Mouse (Mus musculus): Measurements from ENCODE around the gene Fam169b. TPM values are rescaled to one million over a fixed set of nuclear protein-coding genes. Genes with fewer than 3 reads are reported as not detected.

Gene Fam169b
- polyA plus RNA-seq (2012; rRNA removed) = 1.5 and 1.8 TPM in 2 replicates

- no peak for DNase-seq (ENCODE audit: low read depth)
Measured at GRCm38 (mm10) chr7:68273515-68273914, at the start of gene Fam169b. Fam169b (plus strand) TSS chr7:68273839.

GRCm38 (mm10) chr7:68224006-68224405, 49.6 kb upstream of the Fam169b start:
- no peak for DNase-seq (ENCODE audit: low read depth)

GRCm38 (mm10) chr7:68225427-68226054, 48.1 kb upstream of the Fam169b start:
- DNase-seq (ENCODE audit: low read depth) = no peak

DNA sequence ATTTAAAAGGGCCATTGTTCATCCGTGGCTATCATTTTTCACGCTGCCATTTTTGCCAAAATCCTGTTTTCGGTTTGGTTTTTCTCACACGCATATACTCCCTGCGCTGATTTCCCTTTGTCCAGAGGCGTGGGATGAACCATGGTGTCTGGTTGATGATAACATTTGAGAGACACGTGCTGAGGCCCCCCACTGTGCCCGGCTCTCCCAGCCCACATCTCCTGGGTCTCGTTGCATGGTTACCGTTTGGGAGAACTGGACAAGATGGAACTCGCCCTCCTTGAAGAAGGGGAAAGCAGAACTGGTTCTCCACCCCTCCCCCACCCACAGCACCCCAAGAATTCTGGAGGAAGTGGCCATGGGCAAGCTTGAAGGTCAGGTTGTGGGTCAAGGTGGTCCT, 46.6 kb upstream of the Fam169b start:
- DNase-seq (ENCODE audit: low read depth) = no peak

DNA sequence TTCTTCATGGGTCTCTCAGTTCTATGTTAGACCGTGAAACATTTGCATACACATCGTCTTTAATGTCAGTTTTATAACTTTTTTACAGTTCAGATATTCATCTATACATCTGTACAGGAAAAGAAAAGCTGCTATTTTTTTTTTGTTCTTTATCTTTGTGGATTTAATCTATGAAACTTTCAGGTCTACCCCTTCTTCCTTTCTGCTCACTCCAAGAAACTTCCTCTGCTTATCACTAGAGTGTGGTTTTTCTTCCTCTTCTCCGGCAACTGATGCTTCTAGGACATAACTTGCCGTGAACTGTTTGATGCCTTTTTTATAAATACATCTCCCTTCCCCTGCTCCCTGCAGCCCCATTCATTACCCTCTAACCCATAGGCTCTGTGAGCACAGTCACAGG, 46.0 kb upstream of the Fam169b start:
- no peak for DNase-seq (ENCODE audit: low read depth)

GRCm38 (mm10) chr7:68228491-68228890, 45.1 kb upstream of the Fam169b start:
- DNase-seq (ENCODE audit: low read depth) = no peak

DNA sequence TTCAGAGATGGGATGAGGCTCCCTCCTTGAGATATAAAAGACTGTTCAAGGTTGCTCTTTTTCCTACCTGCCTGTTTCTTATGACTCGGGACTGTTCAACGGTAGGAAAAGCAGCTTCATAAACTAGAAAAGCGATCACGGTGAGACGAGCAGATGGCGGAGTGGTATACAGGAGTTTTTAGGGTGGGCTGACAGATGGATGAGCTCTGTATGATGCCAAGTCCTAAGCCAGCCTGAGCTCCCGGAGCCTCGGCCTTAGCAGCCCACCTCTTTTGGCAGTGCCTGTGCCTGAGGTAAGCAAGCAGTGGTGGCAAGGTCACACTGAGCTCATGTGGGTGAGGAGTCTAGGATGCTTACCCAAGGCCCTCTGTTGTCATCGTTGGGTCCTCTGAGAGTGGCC, 42.8 kb upstream of the Fam169b start:
- DNase-seq (ENCODE audit: low read depth) = no peak

DNA sequence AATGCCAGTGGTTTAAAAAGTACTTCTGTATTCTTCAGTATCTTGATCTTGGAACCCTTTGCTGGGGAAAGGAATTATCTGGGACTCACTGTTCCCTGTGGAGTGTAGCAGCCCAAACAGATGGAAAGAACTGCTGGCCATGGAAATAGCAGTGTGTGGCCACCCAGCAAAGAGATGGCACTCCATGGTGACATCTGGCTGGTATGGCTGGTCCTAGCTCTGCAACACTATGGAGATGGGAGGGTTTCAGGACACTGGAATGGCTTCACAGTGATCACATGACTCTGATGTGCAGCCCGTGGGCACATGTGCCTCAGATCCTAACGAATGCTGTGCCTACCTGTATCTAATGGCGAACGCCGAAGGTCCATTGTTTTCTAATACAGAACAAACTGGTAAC, 41.1 kb upstream of the Fam169b start:
- DNase-seq (ENCODE audit: low read depth) = no peak

DNA sequence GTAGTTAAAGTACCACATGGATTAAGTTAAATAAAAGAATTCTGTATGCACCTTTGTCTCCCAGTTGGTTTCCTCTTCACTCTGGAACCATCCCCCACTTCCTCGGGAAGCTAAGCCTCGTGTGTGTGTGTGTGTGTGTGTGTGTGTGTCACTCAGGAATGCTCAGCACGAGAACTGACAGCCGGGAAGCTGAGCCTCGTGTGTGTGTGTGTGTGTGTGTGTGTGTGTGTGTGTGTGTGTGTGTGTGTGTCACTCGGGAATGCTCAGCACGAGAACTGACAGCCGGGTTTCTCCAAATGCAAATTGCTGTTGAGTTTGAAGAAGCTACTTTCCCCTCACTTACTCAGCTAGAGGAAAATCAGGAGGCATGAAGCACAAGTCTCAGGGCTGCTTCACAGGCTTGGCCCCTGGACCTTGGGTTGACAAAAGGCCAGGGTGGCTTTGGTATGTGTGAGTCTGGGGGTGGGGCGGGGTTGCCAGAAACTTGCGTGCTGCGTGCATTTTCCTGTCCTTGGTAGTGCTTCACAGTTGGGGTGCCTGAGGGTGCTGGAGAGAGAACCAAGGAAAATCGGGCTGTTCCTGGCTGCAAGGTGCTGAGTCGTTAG, 39.9 kb upstream of the Fam169b start:
- DNase-seq (ENCODE audit: low read depth) = no peak

GRCm38 (mm10) chr7:68236817-68237216, 36.8 kb upstream of the Fam169b start:
- DNase-seq (ENCODE audit: low read depth) = no peak

DNA sequence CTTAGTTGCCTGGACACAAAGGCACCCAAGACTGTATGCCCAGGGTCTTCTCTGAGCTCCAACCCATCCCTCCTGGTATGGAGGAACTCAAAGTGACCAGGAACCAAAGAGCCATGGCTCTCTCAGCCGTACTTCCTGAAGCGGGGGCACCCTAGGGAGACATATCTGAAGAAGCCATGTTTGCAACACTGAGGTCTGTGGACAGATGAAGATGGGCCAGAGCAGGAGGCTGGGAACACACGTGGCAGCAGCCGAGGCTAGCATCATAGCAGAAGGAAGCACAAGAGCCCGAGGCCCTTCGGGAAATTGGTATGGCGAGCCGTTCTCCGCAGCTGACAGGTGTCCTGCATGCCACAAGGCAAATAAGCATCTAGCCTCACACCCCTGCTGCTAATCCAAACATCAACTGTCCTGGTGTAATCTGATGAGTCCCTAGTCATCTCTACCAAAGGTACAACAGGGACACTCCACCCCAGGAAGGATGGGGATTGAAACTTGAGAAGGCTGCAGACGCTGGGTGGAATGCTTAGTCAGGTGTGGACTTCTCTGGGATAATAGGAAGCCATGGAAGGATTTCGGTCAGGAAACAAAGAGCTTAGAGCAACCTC, 34.3 kb upstream of the Fam169b start:
- DNase-seq (ENCODE audit: low read depth) = no peak

GRCm38 (mm10) chr7:68241205-68241604, 32.4 kb upstream of the Fam169b start:
- no peak for DNase-seq (ENCODE audit: low read depth)

GRCm38 (mm10) chr7:68245681-68246080, 28.0 kb upstream of the Fam169b start:
- DNase-seq (ENCODE audit: low read depth) = no peak

GRCm38 (mm10) chr7:68246249-68246648, 27.4 kb upstream of the Fam169b start:
- no peak for DNase-seq (ENCODE audit: low read depth)

DNA sequence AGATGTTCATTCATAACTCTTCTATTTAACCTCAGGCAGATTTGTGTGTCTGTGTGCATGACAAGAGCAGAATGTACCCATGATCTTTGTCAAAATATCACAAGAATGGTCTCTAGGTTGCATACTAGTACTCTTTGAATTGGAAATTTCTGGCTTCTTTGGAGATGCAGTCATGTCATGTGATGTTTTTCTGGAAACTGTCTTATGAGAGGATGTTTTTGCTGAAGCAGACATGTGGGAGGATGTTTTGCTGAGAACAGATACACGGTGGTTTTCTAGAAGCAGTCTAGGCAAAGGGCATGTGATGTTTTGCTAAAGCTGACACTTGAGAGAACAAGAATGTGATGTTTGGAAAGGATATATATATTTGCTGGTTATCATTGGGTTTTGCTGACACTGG, 23.2 kb upstream of the Fam169b start:
- DNase-seq (ENCODE audit: low read depth) = no peak

GRCm38 (mm10) chr7:68250902-68251301, 22.7 kb upstream of the Fam169b start:
- no peak for DNase-seq (ENCODE audit: low read depth)

DNA sequence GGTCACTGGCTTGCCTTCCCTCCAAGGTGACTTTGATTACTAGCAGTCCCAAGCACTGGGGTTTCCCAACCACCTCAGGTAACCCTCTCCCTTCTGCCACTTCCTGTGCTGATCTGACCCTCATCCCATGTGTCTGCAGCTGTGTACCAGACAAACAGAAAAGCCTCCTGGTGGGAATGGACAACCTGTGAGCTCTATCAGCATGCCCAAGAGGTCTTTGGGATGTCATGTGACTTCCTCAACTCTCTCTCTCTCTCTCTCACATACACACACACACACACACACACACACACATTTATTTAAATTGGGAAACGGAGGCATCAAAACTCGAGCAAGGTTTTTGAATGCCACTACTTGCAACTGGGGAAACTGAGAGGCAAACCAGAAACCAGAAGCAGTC, 15.9 kb upstream of the Fam169b start:
- no peak for DNase-seq (ENCODE audit: low read depth)

GRCm38 (mm10) chr7:68258326-68259150, 15.1 kb upstream of the Fam169b start:
- DNase-seq (ENCODE audit: low read depth) = no peak

- no peak for DNase-seq (ENCODE audit: low read depth)
Measured at GRCm38 (mm10) chr7:68259523-68260081, 14.0 kb upstream of the Fam169b start.

DNA sequence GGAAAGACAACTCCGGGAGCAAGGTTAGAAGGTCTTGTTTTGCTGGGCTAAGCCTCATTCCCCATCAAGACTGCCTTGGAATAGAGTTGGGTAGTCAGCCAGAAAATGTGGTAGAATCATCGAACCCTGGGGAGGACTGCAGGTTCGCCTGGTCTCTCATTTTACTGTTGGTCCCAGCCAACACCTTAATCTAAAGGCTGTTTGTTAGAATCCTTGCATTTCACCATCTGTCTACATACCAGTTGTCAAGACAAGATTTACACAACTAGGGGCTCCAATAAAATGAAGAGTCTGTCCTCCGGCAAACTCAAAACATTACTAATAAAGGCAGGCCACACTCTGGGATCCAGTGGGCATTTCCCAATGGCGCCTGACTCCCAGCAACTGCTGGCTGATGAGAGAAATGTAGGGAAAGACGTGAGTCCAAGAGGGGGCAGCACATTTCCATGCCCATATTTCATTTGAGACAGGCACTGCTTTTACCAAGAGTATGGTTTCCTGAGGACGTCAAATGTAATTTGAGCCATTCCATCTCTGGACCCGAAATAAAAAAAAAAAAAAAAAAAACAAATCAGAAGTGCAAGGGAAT, 10.9 kb upstream of the Fam169b start:
- no peak for DNase-seq (ENCODE audit: low read depth)

GRCm38 (mm10) chr7:68263346-68264027, 10.2 kb upstream of the Fam169b start:
- no peak for DNase-seq (ENCODE audit: low read depth)

All from gonadal fat pad, adult 2 months (tissue).